Mouse (Mus musculus) MN1 (cell line): Measurements from ENCODE around the gene Cemip.
A peak's percentile ranks its signal among the peaks of the same experiment; 100 is the strongest.
"Not testable (repeated sequence)": the region's sequence is repeated elsewhere in the genome, so short reads cannot be mapped to it uniquely, and the experiment has no call there.

Source experiments
- DNase-seq: peaks from one replicate; pipeline ENCODE4 v3.0.0-alpha.2; 2016; ENCODE audit warnings: low spot score

Gene Cemip

DNA sequence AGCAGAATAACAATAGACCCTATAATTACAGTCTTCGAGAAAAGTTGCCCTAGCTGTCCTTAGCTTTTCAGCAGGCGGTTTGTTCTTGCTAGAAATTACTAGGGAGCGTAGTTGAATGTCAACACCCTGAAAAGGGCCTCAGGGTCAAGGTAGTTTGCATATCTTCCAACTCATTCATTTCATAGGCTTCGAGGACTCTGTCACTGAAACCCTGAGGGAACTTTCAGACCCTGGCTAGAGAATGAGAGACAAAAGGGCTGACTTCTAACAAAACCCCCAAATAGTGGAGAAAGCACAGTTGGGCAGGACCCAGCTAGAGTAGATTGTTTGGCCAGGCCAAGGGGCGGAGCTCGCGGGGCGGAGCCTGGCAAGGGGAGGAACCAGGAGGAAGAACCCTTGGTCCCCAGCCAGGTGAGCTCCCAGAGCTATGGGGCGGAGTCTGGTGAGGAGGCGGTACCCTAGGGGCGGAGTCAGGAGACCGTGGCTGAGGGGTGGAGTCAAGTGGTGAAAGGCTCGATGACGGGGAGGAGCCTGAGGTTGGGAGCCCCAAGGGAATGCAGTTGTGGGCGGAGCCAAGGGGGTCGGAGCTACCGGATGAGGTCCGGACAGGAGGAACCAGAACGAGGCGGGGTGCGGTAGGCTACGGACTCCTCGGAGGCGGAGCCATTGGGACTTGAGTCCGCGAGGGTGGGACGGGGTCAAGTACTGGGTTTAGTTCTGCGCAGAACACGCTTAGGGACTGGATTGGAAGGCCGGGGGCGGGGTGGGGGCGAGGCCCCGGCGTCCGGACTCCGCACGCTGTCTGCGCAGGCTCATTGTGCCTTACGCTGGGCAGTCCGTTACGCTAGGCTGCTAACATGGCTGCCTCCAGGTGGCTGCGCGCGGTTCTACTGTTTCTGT, 194.6 kb downstream of the Cemip start:
- DNase-seq = peak; percentile 97

DNA sequence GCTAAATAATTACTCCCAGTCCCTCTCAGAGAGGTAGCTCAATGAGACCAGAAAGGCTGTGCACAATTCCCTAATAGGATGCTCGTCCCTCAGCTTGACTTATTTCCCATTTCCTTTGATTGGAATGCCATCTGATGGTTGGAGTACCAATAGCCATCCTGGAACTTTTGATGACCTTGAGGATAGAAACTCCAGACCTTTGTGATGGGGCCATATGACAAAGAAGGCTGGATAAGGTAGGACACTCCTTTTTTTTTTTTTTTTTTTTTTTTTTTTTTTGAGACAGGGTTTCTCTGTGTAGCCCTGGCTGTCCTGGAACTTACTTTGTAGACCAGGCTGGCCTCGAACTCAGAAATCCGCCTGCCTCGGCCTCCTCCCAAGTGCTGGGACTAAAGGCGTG, 196.4 kb downstream of the Cemip start:
- DNase-seq = not testable (repeated sequence)

GRCm38 (mm10) chr7:83889383-83889782, 196.9 kb downstream of the Cemip start:
- DNase-seq = peak; percentile 18

DNA sequence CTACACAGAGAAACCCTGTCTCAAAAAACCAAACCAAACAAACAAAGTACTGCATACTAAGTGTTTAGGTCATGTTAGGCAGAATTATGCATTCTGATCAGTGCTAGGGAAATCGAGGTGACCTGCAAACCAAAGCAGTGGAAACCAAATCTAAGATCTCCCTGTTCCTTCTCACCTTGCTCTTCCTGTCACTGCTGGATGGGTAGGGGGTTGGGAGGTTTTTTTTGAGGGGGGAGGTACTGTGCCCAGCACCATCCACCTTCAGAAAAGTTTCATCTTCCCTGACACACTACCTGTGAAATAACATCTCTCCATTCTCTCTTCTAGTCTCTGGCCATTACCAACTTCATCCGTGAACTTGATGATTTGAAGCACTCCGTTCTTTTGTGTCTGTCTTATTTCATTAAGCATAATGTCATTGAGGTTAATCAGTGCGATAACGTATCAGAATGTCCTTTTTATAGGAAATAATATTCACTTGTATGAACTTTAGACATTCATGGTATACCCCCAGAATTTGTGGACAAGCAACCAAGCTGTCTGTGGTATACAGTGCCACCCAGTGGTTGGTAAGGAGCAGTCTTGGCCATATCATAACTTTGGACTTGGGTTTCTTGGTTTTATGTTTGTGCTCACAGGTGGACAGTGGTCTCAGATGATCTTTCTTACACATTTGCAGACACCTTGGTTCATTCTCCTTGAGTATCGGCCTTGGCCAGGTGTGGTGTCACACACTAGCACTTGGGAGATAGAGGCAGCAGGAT, 199.8 kb downstream of the Cemip start:
- no peak for DNase-seq

- DNase-seq = no peak
Observed at GRCm38 (mm10) chr7:83885835-83886234, 200.5 kb downstream of the Cemip start.

- DNase-seq = peak; percentile 48
Observed at GRCm38 (mm10) chr7:83884921-83885532, 201.3 kb downstream of the Cemip start.

DNA sequence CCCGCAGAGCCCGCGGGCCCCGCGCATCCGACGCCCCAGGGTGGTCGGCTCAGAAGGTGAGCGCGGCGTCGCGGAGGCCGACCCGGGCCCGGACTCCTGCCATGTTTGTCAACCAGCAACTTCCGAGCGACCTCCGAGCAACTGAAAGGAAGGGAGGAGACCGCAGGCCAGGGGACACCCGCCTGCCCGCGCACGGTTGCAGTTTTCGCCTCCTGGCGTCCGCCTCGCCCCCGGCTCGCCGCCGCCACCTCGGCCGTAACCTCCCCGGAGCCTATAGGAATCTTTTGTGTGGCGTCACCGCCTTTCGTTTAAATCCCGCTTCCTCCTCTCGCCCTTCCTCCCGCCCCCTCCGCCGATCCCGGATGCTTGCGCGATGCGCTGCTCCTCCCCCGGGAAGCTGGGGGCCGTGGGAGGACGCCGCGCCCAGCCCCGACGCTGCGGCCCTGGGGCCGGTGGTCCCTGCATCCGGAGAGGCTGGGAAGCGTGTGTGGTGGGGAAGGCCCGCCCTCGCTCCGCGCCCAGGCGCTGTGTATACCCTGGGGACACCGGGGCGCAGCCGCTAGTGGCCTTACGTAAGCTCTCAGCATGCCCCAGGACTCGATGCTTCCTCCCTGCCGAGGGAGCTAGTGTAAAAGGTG, 202.2 kb downstream of the Cemip start, which contains the start of the genes Tlnrd1 and Mesd:
Gene Tlnrd1, minus strand, starts transcription at position 285 of the 638 bp plus-strand sequence.
Gene Mesd, plus strand, starts transcription at position 446 of the 638 bp plus-strand sequence.
- peak; percentile 94 for DNase-seq

GRCm38 (mm10) chr7:83883276-83884020, 202.9 kb downstream of the Cemip start:
- DNase-seq = peak; percentile 83
